Mouse (Mus musculus) cerebellum, adult 18-20 months (tissue): Measurements from ENCODE around the gene Foxo3.
A peak's percentile ranks its signal among the peaks of the same experiment; 100 is the strongest.

Experiments
- DNase-seq, 2 experiments: peaks; one replicate each; pipeline ENCODE4 v3.0.0; 2021

Gene Foxo3

DNA sequence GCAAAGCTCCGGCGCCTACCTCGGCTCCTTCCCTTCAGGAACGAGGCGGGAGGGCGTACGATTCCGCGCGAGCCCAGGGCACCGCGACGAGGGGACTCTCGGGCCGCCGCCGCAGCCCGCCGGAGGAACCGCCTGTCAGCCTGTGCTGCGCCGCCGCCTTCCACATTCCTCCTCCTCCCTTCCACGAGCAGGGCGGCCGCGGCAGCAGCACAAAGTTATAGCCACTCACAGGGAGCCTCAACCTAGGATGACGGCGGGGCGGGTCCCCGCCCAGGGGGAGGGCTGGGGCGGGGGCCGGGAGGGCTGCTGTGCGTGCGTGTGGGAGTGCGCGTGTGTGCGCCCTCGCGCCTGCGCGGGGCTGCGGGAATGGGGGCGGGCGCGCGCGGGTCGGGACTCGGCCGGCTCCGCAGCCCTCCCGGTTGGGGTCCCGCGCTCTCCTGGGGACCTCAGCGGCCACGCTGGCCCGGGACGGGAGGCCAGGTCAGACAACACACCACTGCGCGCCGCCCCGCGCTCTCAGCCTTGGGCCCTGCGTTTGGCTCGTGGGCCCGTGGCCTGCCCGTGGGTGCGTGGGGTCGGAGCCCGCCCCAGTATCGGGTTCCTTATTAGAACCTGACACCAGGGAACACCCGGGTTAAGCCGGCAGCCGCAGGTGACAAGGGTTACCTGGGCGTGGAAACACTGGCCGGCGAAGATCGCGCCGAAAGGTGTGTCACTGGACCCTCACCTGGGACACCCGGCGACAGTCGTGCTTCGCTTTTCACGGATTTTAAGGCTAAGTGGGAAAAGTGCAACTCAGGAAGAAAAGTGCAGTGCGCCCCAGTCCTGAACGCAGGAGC lies at the start of gene Foxo3:
Gene Foxo3, minus strand, starts transcription at position 249 of the 839 bp plus-strand sequence.
- peak; percentile 89 to 91 for DNase-seq

DNA sequence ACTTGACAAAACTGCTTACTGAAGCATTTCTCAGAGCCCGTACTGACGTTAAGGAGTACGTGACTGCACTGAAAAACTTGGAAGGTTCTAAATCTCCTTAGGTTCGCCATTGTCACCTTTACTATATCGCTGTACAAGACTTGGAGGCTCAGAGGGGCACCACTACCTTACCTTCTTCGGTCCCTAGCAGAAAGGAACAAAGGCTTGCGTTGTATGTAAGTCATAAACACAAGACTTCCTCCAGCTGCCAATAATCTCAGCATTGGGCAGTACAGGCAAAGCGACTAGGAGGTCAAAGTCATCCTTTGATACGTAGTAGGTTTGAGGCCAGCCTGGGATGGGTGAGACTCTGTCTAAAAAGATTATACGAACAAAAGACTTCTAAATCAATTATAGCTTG lies 48.8 kb upstream of the Foxo3 start:
- no peak for DNase-seq

DNA sequence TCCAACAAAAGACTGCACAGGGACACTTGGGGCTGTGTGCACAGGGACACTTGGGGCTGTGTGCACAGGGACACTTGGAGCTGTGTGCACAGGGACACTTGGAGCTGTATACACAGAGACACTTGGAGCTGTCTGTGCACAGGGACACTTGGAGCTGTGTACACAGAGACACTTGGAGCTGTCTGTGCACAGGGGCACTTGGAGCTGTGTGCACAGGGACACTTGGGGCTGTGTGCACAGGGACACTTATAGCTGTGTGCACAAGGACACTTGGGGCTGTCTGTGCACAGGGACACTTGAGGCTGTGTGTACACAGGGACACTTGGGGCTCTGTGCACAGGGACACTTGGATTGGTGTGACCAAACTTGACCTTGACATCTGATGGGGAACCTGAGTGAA lies 47.4 kb upstream of the Foxo3 start:
- DNase-seq = no peak

DNA sequence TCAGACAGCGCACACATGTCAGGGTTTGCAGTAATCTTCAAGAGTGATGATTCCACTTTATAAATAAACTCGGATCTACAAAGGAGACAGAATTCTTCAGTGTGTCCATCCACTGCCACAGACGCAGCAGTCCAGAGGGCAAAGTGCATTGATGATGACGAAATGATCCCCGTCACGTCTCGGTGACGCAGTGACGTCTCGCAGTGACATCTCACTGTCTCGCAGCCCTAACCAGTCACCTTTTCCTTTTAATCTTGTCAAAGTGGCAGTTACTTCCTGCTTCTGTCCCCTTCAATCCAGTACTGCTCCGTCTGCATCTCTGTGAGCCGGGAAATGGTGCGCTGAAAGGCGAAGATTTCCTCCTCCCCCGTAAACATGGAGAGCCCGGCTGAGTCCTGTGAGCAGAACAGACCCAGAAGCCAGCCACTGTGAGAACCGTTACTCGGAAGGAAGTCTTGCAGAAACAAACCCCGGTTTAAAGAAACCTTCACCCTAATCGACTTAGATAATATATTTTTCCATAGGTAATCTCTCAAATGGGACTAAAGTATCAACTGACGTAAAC lies 36.7 kb upstream of the Foxo3 start:
- DNase-seq = no peak

- DNase-seq = no peak
These were observed 36.0 kb upstream of the Foxo3 start for GRCm38 (mm10) chr10:42312557-42312956.

GRCm38 (mm10) chr10:42308687-42308987 lies 32.1 kb upstream of the Foxo3 start:
- DNase-seq = no peak

- peak; percentile 56 to 74 for DNase-seq
These were observed 31.6 kb upstream of the Foxo3 start for GRCm38 (mm10) chr10:42307980-42308686.

- DNase-seq = no peak
These were observed 29.9 kb upstream of the Foxo3 start for GRCm38 (mm10) chr10:42306422-42306821.

- DNase-seq = no peak
These were observed 24.2 kb upstream of the Foxo3 start for GRCm38 (mm10) chr10:42300805-42301204.

- no peak for DNase-seq
These were observed 23.4 kb upstream of the Foxo3 start for GRCm38 (mm10) chr10:42299967-42300366.

GRCm38 (mm10) chr10:42299426-42299825 lies 22.9 kb upstream of the Foxo3 start:
- DNase-seq = no peak

DNA sequence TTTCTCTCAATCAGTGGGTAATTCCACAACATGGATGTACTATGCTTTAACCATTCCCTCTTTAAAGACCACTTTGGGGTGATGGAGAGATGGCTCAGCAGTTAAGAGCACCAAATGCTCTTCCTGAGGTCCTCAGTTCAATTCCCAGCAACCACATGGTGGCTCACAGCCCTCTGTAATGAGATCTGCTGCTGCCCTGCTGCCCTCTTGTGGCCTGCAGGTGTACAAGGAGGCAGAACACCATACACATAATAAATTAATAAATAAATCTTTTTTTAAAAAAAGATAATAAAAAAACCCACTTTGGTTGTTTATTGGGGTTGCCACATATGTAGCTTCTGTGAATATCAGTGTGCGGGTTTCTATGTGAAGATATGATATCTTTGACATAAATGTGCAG lies 21.4 kb upstream of the Foxo3 start:
- DNase-seq = no peak

DNA sequence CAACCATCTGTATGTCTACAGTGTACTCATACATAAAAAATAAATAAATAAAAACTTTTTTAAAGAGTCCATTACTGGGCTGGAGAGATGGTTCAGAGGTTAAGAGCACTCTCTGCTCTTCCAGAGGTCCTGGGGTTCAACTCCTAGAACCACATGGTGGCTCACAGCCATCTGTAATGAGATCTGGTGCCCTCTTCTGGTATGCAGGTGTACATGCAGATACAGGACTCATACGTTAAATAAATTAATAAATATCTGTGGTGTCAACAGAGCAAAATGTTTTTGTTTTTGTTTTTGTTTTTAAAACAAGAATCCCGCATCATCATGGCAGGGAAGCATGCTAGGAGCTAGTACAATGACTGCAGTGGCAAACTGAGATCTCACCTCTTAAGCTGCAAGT lies 20.6 kb upstream of the Foxo3 start:
- DNase-seq = no peak

DNA sequence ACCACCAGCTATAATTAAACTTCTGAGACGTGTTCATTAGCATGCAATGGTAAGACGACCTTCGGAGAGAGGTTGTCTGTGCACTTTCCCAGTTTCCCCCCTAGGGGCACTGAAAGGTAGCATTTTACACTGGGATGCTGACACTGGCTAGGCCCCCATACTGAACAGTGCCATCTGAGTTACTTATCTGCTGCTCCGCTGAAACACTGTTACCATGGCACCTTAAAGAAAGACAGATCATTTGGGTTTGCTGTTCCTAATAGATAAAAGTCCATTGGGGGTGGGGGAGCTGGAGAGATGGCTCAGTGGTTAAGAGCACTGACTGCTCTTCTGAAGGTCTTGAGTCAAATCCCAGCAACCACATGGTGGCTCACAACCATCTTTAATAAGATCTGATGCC lies 20.0 kb upstream of the Foxo3 start:
- DNase-seq = no peak

DNA sequence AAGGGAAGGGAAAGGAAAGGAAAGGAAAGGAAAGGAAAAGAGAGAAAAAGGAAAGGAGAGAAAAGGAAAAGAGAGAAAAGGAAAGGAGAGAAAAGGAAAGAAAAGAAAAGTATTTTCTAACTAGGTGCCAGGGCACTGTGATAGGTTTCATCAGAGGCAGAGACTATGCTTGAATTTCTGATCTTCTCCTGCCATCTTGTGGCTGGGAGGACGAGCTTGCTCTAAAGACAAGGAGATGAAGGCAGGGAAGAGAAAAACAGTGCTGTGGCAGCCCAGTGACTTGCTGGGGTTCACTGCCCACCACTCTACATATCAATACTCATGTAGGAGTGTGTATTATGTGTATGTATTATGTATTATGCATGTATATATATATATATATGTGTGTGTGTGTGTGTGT lies 18.5 kb upstream of the Foxo3 start:
- peak; percentile 45 to 63 for DNase-seq

GRCm38 (mm10) chr10:42294392-42294791 lies 17.8 kb upstream of the Foxo3 start:
- no peak for DNase-seq

DNA sequence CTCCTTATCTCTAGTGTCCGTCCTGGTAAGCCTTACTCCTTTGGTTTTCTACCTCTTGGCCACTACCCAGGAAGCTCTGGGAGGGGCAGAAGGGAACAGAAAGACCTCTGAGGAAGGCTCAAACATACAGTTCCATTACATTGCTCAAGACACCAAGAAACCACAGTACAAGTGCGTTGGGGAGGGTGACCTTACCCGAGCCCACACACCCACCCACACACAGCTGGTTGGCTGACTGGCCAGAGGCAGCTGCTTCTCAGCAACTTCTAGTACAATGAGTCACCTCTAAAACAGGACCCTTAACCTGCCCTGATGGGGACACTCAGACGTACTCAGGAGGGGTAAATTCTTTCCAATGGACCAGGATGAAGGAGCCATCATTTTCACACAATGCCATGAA lies 17.3 kb upstream of the Foxo3 start:
- DNase-seq = no peak

- DNase-seq = peak; percentile 53 to 54
These were observed 14.8 kb upstream of the Foxo3 start for GRCm38 (mm10) chr10:42291360-42291759.

GRCm38 (mm10) chr10:42287666-42288065 lies 11.1 kb upstream of the Foxo3 start:
- no peak for DNase-seq

DNA sequence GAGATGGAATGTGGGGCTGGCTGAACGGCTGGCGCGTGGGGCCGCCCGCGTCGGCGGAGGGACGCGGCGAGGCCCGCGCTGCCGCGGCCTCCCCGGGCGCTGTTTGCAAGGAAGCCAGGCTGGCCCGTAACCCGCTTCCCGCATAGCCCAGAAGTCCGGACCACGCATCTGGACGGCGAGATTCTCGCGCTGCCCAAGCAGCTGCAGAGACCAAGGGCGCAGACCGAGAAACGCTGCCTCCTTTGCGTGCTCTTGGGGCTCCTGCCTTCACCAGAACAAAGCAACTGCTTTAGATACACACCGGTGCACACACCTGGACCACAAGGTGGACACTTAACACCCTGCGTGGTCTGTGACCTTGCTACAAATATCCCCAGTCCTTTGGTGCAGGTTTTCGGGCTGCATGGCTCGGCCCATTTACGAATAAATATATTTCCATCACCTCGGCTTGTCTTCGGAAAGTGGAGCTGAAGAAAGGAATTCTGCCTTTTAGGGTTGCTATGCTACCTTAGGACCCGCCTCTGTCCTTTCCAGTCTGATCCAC lies 1.8 kb upstream of the Foxo3 start:
- DNase-seq = no peak

DNA sequence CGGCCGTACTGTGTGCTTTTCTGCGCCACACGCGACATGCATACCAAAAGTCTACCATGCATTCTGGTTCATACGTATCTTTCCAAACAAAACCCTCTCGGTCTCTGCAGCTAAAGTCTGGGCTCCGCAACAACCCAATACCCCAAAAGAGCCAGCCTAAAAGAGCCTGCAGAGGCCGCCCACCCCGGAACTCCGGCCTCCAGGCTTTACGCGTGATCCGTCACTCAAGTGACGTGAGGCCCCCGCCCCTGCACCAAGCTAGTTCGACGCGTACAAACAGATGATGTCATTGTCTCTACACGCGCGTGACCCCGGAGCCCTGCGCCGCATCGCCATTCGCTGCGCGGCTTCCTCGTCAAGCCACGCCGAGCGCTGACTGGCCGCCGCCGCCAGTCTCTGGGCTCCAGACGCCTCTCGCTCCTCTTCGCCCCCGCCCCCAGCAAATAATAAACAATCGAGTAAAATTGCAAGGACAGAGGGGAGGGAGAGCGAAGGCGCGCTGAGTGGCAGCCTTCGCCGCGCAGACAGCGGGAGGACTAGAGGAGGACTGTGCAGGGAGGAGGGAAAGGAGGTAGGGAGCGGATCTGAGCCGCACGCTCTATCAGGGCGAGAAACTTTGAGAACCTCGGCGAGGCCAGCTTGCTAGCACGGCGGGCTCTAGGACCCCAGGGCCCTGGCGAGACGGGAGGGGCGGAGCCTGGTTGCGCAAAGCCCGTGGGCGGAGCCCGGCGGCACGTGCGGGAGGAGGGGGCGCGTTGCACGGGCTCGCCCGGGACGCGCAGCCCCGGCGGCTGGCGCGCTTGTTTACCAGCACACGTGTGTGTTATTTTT lies 1.1 kb upstream of the Foxo3 start:
- DNase-seq = peak; percentile 98 to 99

- no peak for DNase-seq
These were observed 569 bp downstream of the Foxo3 start for GRCm38 (mm10) chr10:42275871-42276501.
